Mouse (Mus musculus): ENCODE measurements at regions not wholly inside any gene's neighbourhood (a gene's known extent, or its start where the extent isn't known, plus 50 kb on each side); places are given as distances from the start of the nearest gene placed in this dataset.

GRCm38 (mm10) chr1:90509371-90509770 is 93.4 kb upstream of the Cops8 start:
- no peak overlapping the region for H3K9ac ChIP-seq
- no peaks in the 10 kb centered on the region for H3K9me3 ChIP-seq (replicated peaks)
- ATAC-seq (ENCODE audit: insufficient number of reproducible peaks, low FRiP score) = no peak
- H3K27ac ChIP-seq (ENCODE audit: poor library complexity, severe bottlenecking) = no peak overlapping the region
- H3K4me1 ChIP-seq (replicated peaks) = peaks cover 14% of the 10 kb centered on the region
- WGBS = 64% methylated on average over 7 of the region's 7 CpGs
- H3K4me3 ChIP-seq = no peak overlapping the region
- no peaks in the 10 kb centered on the region for H3K36me3 ChIP-seq
- H3K27me3 ChIP-seq (replicated peaks) = no peaks in the 10 kb centered on the region
- H3K4me2 ChIP-seq = no peak overlapping the region

GRCm38 (mm10) chr1:90513442-90514070 is 89.2 kb upstream of the Cops8 start:
- no peak overlapping the region for H3K27ac ChIP-seq (ENCODE audit: poor library complexity, severe bottlenecking)
- no peak overlapping the region for H3K9ac ChIP-seq
- no peaks in the 10 kb centered on the region for H3K27me3 ChIP-seq (replicated peaks)
- no peak overlapping the region for H3K4me3 ChIP-seq
- no peak overlapping the region for H3K4me2 ChIP-seq
- H3K4me1 ChIP-seq (replicated peaks) = no peaks in the 10 kb centered on the region
- H3K9me3 ChIP-seq (replicated peaks) = no peaks in the 10 kb centered on the region
- no peaks in the 10 kb centered on the region for H3K36me3 ChIP-seq
- no peak for ATAC-seq (ENCODE audit: insufficient number of reproducible peaks, low FRiP score)
- 73% methylated on average over 4 of the region's 4 CpGs for WGBS

- no peaks in the 10 kb centered on the region for H3K36me3 ChIP-seq
- ATAC-seq (ENCODE audit: insufficient number of reproducible peaks, low FRiP score) = no peak
- 81% methylated on average over 7 of the region's 7 CpGs for WGBS
- no peak overlapping the region for H3K4me2 ChIP-seq
- 0 out of 2 replicates have a peak, but pooled peaks cover 3% of the 10 kb centered on the region for H3K4me1 ChIP-seq (replicated peaks)
- no peak overlapping the region for H3K4me3 ChIP-seq
- no peak overlapping the region for H3K9ac ChIP-seq
- H3K9me3 ChIP-seq (replicated peaks) = no peaks in the 10 kb centered on the region
- no peak overlapping the region for H3K27ac ChIP-seq (ENCODE audit: poor library complexity, severe bottlenecking)
- H3K27me3 ChIP-seq (replicated peaks) = no peaks in the 10 kb centered on the region
Measured at GRCm38 (mm10) chr1:90514176-90514575, 88.6 kb upstream of the Cops8 start.

GRCm38 (mm10) chr1:90518584-90519265 is 84.1 kb upstream of the Cops8 start:
- 57% methylated on average over 9 of the region's 9 CpGs for WGBS
- H3K36me3 ChIP-seq = no peaks in the 10 kb centered on the region
- no peak overlapping the region for H3K4me2 ChIP-seq
- ATAC-seq (ENCODE audit: insufficient number of reproducible peaks, low FRiP score) = no peak
- no peak overlapping the region for H3K4me3 ChIP-seq
- peaks cover 10% of the 10 kb centered on the region; the same call in 1 of the 2 replicates for H3K4me1 ChIP-seq (replicated peaks)
- no peak overlapping the region for H3K27ac ChIP-seq (ENCODE audit: poor library complexity, severe bottlenecking)
- H3K9me3 ChIP-seq (replicated peaks) = no peaks in the 10 kb centered on the region
- no peaks in the 10 kb centered on the region for H3K27me3 ChIP-seq (replicated peaks)
- no peak overlapping the region for H3K9ac ChIP-seq

- H3K36me3 ChIP-seq = no peaks in the 10 kb centered on the region
- 65% methylated on average over 12 of the region's 12 CpGs for WGBS
- no peaks in the 10 kb centered on the region for H3K27me3 ChIP-seq (replicated peaks)
- H3K27ac ChIP-seq (ENCODE audit: poor library complexity, severe bottlenecking) = no peak overlapping the region
- H3K4me3 ChIP-seq = no peak overlapping the region
- no peak for ATAC-seq (ENCODE audit: insufficient number of reproducible peaks, low FRiP score)
- no peak overlapping the region for H3K4me2 ChIP-seq
- H3K9ac ChIP-seq = no peak overlapping the region
- H3K9me3 ChIP-seq (replicated peaks) = no peaks in the 10 kb centered on the region
- peaks cover 13% of the 10 kb centered on the region; the same call in 1 of the 2 replicates for H3K4me1 ChIP-seq (replicated peaks)
Measured at GRCm38 (mm10) chr1:90519284-90520275, 83.2 kb upstream of the Cops8 start.

- Histone ChIP-seq H3K9ac (no peak overlapping the region), H3K27ac (ENCODE audit: poor library complexity, severe bottlenecking) (no peak overlapping the region), H3K36me3 (no peaks in the 10 kb centered on the region), H3K9me3 (replicated peaks) (no peaks in the 10 kb centered on the region), H3K4me2 (no peak overlapping the region), H3K4me1 (replicated peaks) (peaks cover 17% of the 10 kb centered on the region; the same call in 1 of the 2 replicates), H3K27me3 (replicated peaks) (no peaks in the 10 kb centered on the region), H3K4me3 (no peak overlapping the region)
- 74% methylated on average over 8 of the region's 8 CpGs for WGBS
- no peak for ATAC-seq (ENCODE audit: insufficient number of reproducible peaks, low FRiP score)
Measured at GRCm38 (mm10) chr1:90522294-90522693, 80.5 kb upstream of the Cops8 start.

- WGBS = 31% methylated on average over 3 of the region's 3 CpGs
- no peak overlapping the region for H3K4me2 ChIP-seq
- ATAC-seq (ENCODE audit: insufficient number of reproducible peaks, low FRiP score) = no peak
Measured at GRCm38 (mm10) chr1:90524641-90525220, 78.0 kb upstream of the Cops8 start.

GRCm38 (mm10) chr1:90526311-90526710 is 76.5 kb upstream of the Cops8 start:
- Histone ChIP-seq H3K9ac (no peak overlapping the region), H3K9me3 (replicated peaks) (0 out of 2 replicates have a peak, but pooled peaks cover 4% of the 10 kb centered on the region), H3K4me2 (no peak overlapping the region), H3K4me3 (no peak overlapping the region), H3K27ac (ENCODE audit: poor library complexity, severe bottlenecking) (no peak overlapping the region), H3K27me3 (replicated peaks) (no peaks in the 10 kb centered on the region), H3K36me3 (no peaks in the 10 kb centered on the region), H3K4me1 (replicated peaks) (peaks cover 10% of the 10 kb centered on the region; the same call in 1 of the 2 replicates)
- no peak for ATAC-seq (ENCODE audit: insufficient number of reproducible peaks, low FRiP score)
- 68% methylated on average over 7 of the region's 7 CpGs for WGBS

More at GRCm38 (mm10) chr1:90524641-90525220, 78.0 kb upstream of the Cops8 start:
- H3K9ac ChIP-seq = no peak overlapping the region
- H3K4me1 ChIP-seq (replicated peaks) = peaks cover 10% of the 10 kb centered on the region; the same call in 1 of the 2 replicates
- H3K9me3 ChIP-seq (replicated peaks) = 0 out of 2 replicates have a peak, but pooled peaks cover 2% of the 10 kb centered on the region
- H3K4me3 ChIP-seq = no peak overlapping the region
- H3K36me3 ChIP-seq = no peaks in the 10 kb centered on the region
- H3K27me3 ChIP-seq (replicated peaks) = no peaks in the 10 kb centered on the region
- H3K27ac ChIP-seq (ENCODE audit: poor library complexity, severe bottlenecking) = no peak overlapping the region

- H3K27ac ChIP-seq (ENCODE audit: poor library complexity, severe bottlenecking) = no peak overlapping the region
- peaks cover 7% of the 10 kb centered on the region; the same call in 1 of the 2 replicates for H3K4me1 ChIP-seq (replicated peaks)
- no peaks in the 10 kb centered on the region for H3K27me3 ChIP-seq (replicated peaks)
- H3K4me2 ChIP-seq = no peak overlapping the region
- no peaks in the 10 kb centered on the region for H3K36me3 ChIP-seq
- no peak overlapping the region for H3K9ac ChIP-seq
- WGBS = 75% methylated on average over 11 of the region's 11 CpGs
- H3K4me3 ChIP-seq = no peak overlapping the region
- 0 out of 2 replicates have a peak, but pooled peaks cover 4% of the 10 kb centered on the region for H3K9me3 ChIP-seq (replicated peaks)
- ATAC-seq (ENCODE audit: insufficient number of reproducible peaks, low FRiP score) = no peak
Measured at GRCm38 (mm10) chr1:90527947-90528717, 74.6 kb upstream of the Cops8 start.

GRCm38 (mm10) chr1:90533481-90533880 is 69.3 kb upstream of the Cops8 start:
- no peak for ATAC-seq (ENCODE audit: insufficient number of reproducible peaks, low FRiP score)
- H3K36me3 ChIP-seq = no peaks in the 10 kb centered on the region
- no peak overlapping the region for H3K9ac ChIP-seq
- H3K4me2 ChIP-seq = no peak overlapping the region
- no peak overlapping the region for H3K4me3 ChIP-seq
- peaks cover 3% of the 10 kb centered on the region for H3K4me1 ChIP-seq (replicated peaks)
- no peak overlapping the region for H3K27ac ChIP-seq (ENCODE audit: poor library complexity, severe bottlenecking)
- 88% methylated on average over 6 of the region's 6 CpGs for WGBS
- no peaks in the 10 kb centered on the region for H3K27me3 ChIP-seq (replicated peaks)
- 0 out of 2 replicates have a peak, but pooled peaks cover 4% of the 10 kb centered on the region for H3K9me3 ChIP-seq (replicated peaks)
